Mouse (Mus musculus): ENCODE measurements around the gene Dkk3. TPM values are rescaled to one million over a fixed set of nuclear protein-coding genes. Genes with fewer than 3 reads are reported as not detected.
A peak's percentile ranks its signal among the peaks of the same experiment; 100 is the strongest.

Gene Dkk3
- polyA plus RNA-seq, 1 experiment from 2014 or later: 18.5 TPM

DNA sequence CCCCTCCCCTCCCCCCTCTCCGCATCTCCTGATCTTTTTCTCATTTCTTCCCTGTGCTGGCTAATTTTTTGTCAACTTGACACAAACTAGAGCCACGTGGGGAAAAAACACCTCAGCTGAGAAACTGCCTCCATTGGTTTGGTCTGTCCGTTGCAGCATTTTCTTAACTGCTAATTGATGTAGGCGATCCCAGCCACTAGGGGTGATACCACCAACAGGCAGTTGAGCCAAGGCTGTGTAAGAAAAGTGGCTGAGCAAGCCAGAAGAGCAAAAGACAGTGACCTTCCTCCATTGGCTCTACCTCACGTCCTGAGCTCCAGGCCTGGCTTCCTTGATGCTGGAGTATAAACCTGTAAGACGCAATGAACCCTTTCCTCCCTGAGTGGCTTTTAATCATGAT is 978 bp upstream of the Dkk3 start:
- DNase-seq (peak; percentile 41), ATAC-seq (ENCODE audit: low FRiP score, low TSS enrichment) (no peak)
- peaks cover 5% of the 10 kb centered on the region; the same call in 1 of the 2 replicates for H3K4me1 ChIP-seq (ENCODE audit: control insufficient read depth, insufficient read depth, low read length)
- no peak overlapping the region for H3K9ac ChIP-seq (replicated peaks; ENCODE audit: low read length)
- 35% methylated on average over 6 of the region's 6 CpGs for WGBS
- H3K4me2 ChIP-seq (ENCODE audit: low read length): no peak overlapping the region
- H3K4me3 ChIP-seq (replicated peaks; ENCODE audit: low read depth, low read length): no peak overlapping the region
- H3K9me3 ChIP-seq (ENCODE audit: control insufficient read depth, low read length): no peaks in the 10 kb centered on the region
- no peaks in the 10 kb centered on the region; the same call in 1 of the 2 replicates for H3K27me3 ChIP-seq (ENCODE audit: control insufficient read depth, insufficient read depth, low read length)
- no peaks in the 10 kb centered on the region for H3K36me3 ChIP-seq (ENCODE audit: control insufficient read depth, insufficient read depth, low read length)
- H3K27ac ChIP-seq (replicated peaks; ENCODE audit: low read depth, low read length): no peak overlapping the region

GRCm38 (mm10) chr7:112158316-112158741 is 528 bp downstream of the Dkk3 start:
- Histone ChIP-seq H3K36me3 (ENCODE audit: control insufficient read depth, insufficient read depth, low read length) (no peaks in the 10 kb centered on the region), H3K9me3 (ENCODE audit: control insufficient read depth, low read length) (no peaks in the 10 kb centered on the region), H3K27me3 (ENCODE audit: control insufficient read depth, insufficient read depth, low read length) (no peaks in the 10 kb centered on the region; the same call in 1 of the 2 replicates), H3K27ac (replicated peaks; ENCODE audit: low read depth, low read length) (no peak overlapping the region), H3K4me1 (ENCODE audit: control insufficient read depth, insufficient read depth, low read length) (peaks cover 5% of the 10 kb centered on the region; the same call in 1 of the 2 replicates), H3K4me2 (ENCODE audit: low read length) (peak overlapping the region; percentile 58), H3K4me3 (replicated peaks; ENCODE audit: low read depth, low read length) (peak overlapping the region; percentile 38), H3K9ac (replicated peaks; ENCODE audit: low read length) (peak overlapping the region; percentile 38; the same call in 1 of the 2 replicates)
- WGBS: 1% methylated on average over 23 of the region's 23 CpGs
- DNase-seq (peak; percentile 66), ATAC-seq (ENCODE audit: low FRiP score, low TSS enrichment) (peak; percentile 31; the same call in 1 of the 2 replicates)

DNA sequence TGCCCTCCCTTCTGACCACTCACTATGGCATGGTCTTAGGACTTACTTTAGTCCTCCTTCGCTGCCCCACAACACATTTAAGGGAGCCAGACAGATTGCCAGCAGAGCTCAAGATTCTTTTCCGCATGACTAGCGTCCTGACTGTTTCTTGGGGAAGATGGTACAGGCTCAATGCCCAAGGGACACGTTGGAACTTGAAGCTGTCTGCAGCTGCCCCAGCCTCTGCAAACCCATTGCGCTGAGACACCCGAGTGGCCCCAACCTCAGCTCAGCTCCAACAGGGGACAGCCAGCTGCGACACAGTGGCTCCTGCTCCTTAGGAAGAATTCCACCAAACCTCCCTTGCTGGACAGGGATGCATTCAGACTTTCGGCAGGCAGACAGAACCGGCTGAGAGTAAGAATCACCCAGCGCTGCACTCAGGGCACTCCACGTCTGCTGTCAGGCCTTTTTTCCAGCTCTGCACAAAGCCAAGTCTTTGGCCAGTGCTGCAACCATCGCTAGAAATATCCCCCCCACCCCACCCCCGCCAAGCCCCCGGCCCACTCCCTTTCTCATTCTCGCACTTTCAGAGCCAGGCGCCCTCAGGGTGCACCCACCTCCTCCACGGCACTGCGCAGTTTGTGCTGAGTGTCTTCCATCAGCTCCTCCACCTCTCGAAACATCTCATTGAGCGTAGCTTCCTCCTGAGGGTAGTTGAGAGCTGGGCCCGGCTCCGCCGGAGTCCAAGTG is 1.1 kb downstream of the Dkk3 start:
- WGBS: 8% methylated on average over 23 of the region's 23 CpGs
- peaks cover 5% of the 10 kb centered on the region; the same call in 1 of the 2 replicates for H3K4me1 ChIP-seq (ENCODE audit: control insufficient read depth, insufficient read depth, low read length)
- no peaks in the 10 kb centered on the region; the same call in 1 of the 2 replicates for H3K27me3 ChIP-seq (ENCODE audit: control insufficient read depth, insufficient read depth, low read length)
- ATAC-seq (ENCODE audit: low FRiP score, low TSS enrichment) (no peak; the same call in 1 of the 2 replicates), DNase-seq (peak; percentile 44)
- H3K27ac ChIP-seq (replicated peaks; ENCODE audit: low read depth, low read length): no peak overlapping the region
- peak overlapping the region; percentile 38 for H3K4me3 ChIP-seq (replicated peaks; ENCODE audit: low read depth, low read length)
- H3K9me3 ChIP-seq (ENCODE audit: control insufficient read depth, low read length): no peaks in the 10 kb centered on the region
- peak overlapping the region; percentile 38; the same call in 1 of the 2 replicates for H3K9ac ChIP-seq (replicated peaks; ENCODE audit: low read length)
- no peaks in the 10 kb centered on the region for H3K36me3 ChIP-seq (ENCODE audit: control insufficient read depth, insufficient read depth, low read length)
- peak overlapping the region; percentile 58 for H3K4me2 ChIP-seq (ENCODE audit: low read length)

GRCm38 (mm10) chr7:112155194-112155593 is 3.7 kb downstream of the Dkk3 start:
- Histone ChIP-seq H3K27ac (replicated peaks; ENCODE audit: low read depth, low read length) (no peak overlapping the region), H3K4me1 (ENCODE audit: control insufficient read depth, insufficient read depth, low read length) (peaks cover 5% of the 10 kb centered on the region; the same call in 1 of the 2 replicates), H3K4me3 (replicated peaks; ENCODE audit: low read depth, low read length) (no peak overlapping the region), H3K9ac (replicated peaks; ENCODE audit: low read length) (no peak overlapping the region), H3K9me3 (ENCODE audit: control insufficient read depth, low read length) (no peaks in the 10 kb centered on the region), H3K27me3 (ENCODE audit: control insufficient read depth, insufficient read depth, low read length) (no peaks in the 10 kb centered on the region; the same call in 1 of the 2 replicates), H3K4me2 (ENCODE audit: low read length) (no peak overlapping the region), H3K36me3 (ENCODE audit: control insufficient read depth, insufficient read depth, low read length) (no peaks in the 10 kb centered on the region)
- 32% methylated on average over 1 of the region's 1 CpGs for WGBS
- no peak for DNase-seq
- ATAC-seq (ENCODE audit: low FRiP score, low TSS enrichment): no peak

DNA sequence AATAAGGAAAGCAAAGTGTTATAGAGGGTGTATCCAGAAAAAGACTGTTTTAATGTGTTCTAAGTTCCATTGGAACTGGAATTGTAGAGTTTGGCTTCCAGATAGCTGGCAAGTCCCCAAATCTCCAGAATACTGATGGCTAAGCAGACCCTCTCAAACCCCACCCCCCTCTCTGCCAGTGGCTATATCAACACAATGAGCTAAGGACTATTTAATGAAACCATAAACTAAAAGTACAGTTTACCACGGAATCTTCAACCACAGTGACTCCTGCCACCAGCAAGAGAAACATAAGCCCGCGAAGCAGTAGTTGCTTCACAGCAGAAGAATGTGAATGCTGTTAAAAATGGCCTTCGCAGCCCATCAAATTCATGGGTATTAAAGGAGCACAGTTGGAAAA is 4.4 kb downstream of the Dkk3 start:
- no peak overlapping the region for H3K4me3 ChIP-seq (replicated peaks; ENCODE audit: low read depth, low read length)
- ATAC-seq (ENCODE audit: low FRiP score, low TSS enrichment): no peak
- no peaks in the 10 kb centered on the region for H3K36me3 ChIP-seq (ENCODE audit: control insufficient read depth, insufficient read depth, low read length)
- DNase-seq: no peak
- H3K9ac ChIP-seq (replicated peaks; ENCODE audit: low read length): no peak overlapping the region
- no peak overlapping the region for H3K4me2 ChIP-seq (ENCODE audit: low read length)
- peaks cover 5% of the 10 kb centered on the region; the same call in 1 of the 2 replicates for H3K4me1 ChIP-seq (ENCODE audit: control insufficient read depth, insufficient read depth, low read length)
- H3K27me3 ChIP-seq (ENCODE audit: control insufficient read depth, insufficient read depth, low read length): no peaks in the 10 kb centered on the region; the same call in 1 of the 2 replicates
- H3K9me3 ChIP-seq (ENCODE audit: control insufficient read depth, low read length): no peaks in the 10 kb centered on the region
- H3K27ac ChIP-seq (replicated peaks; ENCODE audit: low read depth, low read length): no peak overlapping the region
- WGBS: 90% methylated on average over 4 of the region's 4 CpGs

DNA sequence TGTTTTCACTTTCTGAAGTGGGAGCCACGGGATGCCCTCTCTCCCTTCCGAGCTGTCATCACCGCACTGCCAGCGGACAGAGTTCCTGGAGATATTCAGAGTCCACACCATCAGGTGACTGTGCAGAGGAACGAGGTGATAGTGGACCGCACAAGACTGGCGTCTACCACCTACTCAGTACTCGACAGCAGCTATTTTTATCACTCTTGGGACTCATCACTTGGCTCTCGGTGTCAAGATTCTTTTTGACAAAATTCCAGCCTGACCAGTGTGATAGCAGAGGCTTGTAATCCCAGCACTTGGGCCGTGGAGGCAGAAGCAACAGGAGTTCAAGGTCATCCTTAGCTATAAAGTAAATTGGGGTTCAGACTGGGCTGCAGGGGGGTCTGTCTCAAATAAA is 9.7 kb downstream of the Dkk3 start:
- H3K27me3 ChIP-seq (ENCODE audit: control insufficient read depth, insufficient read depth, low read length): no peaks in the 10 kb centered on the region
- DNase-seq (no peak), ATAC-seq (ENCODE audit: low FRiP score, low TSS enrichment) (no peak)
- no peaks in the 10 kb centered on the region for H3K4me1 ChIP-seq (ENCODE audit: control insufficient read depth, insufficient read depth, low read length)
- no peaks in the 10 kb centered on the region for H3K36me3 ChIP-seq (ENCODE audit: control insufficient read depth, insufficient read depth, low read length)
- no peak overlapping the region for H3K27ac ChIP-seq (replicated peaks; ENCODE audit: low read depth, low read length)
- H3K4me2 ChIP-seq (ENCODE audit: low read length): no peak overlapping the region
- H3K9ac ChIP-seq (replicated peaks; ENCODE audit: low read length): no peak overlapping the region
- no peaks in the 10 kb centered on the region for H3K9me3 ChIP-seq (ENCODE audit: control insufficient read depth, low read length)
- 89% methylated on average over 10 of the region's 10 CpGs for WGBS
- H3K4me3 ChIP-seq (replicated peaks; ENCODE audit: low read depth, low read length): no peak overlapping the region

GRCm38 (mm10) chr7:112147979-112148378 is 10.9 kb downstream of the Dkk3 start:
- no peak for DNase-seq

GRCm38 (mm10) chr7:112144646-112145179 is 14.1 kb downstream of the Dkk3 start:
- no peak overlapping the region for H3K27ac ChIP-seq (replicated peaks; ENCODE audit: low read depth, low read length)

More at GRCm38 (mm10) chr7:112147979-112148378, 10.9 kb downstream of the Dkk3 start:
- Histone ChIP-seq H3K4me1 (ENCODE audit: control insufficient read depth, insufficient read depth, low read length) (0 out of 2 replicates have a peak, but pooled peaks cover 3% of the 10 kb centered on the region), H3K9ac (replicated peaks; ENCODE audit: low read length) (no peak overlapping the region), H3K9me3 (ENCODE audit: control insufficient read depth, low read length) (no peaks in the 10 kb centered on the region), H3K4me3 (replicated peaks; ENCODE audit: low read depth, low read length) (no peak overlapping the region), H3K27me3 (ENCODE audit: control insufficient read depth, insufficient read depth, low read length) (no peaks in the 10 kb centered on the region), H3K4me2 (ENCODE audit: low read length) (no peak overlapping the region), H3K27ac (replicated peaks; ENCODE audit: low read depth, low read length) (no peak overlapping the region), H3K36me3 (ENCODE audit: control insufficient read depth, insufficient read depth, low read length) (no peaks in the 10 kb centered on the region)
- no peak for ATAC-seq (ENCODE audit: low FRiP score, low TSS enrichment)
- 84% methylated on average over 2 of the region's 2 CpGs for WGBS

More at GRCm38 (mm10) chr7:112144646-112145179, 14.1 kb downstream of the Dkk3 start:
- Histone ChIP-seq H3K9ac (replicated peaks; ENCODE audit: low read length) (no peak overlapping the region), H3K4me2 (ENCODE audit: low read length) (no peak overlapping the region), H3K36me3 (ENCODE audit: control insufficient read depth, insufficient read depth, low read length) (no peaks in the 10 kb centered on the region), H3K4me3 (replicated peaks; ENCODE audit: low read depth, low read length) (no peak overlapping the region), H3K9me3 (ENCODE audit: control insufficient read depth, low read length) (no peaks in the 10 kb centered on the region), H3K27me3 (ENCODE audit: control insufficient read depth, insufficient read depth, low read length) (no peaks in the 10 kb centered on the region), H3K4me1 (ENCODE audit: control insufficient read depth, insufficient read depth, low read length) (0 out of 2 replicates have a peak, but pooled peaks cover 3% of the 10 kb centered on the region)
- 27% methylated on average over 11 of the region's 11 CpGs for WGBS
- no peak for DNase-seq
- ATAC-seq (ENCODE audit: low FRiP score, low TSS enrichment): no peak

All from midbrain, embryonic 14.5 days (tissue).